Mouse (Mus musculus) cerebellum, adult 2 months (tissue): ENCODE results near the gene Rab3a. TPM values are rescaled to one million over a fixed set of nuclear protein-coding genes. Genes with fewer than 3 reads are reported as not detected.

Experiments
- DNase-seq, 2 experiments: peaks; one replicate each; pipeline ENCODE4 v3.0.0; 2021
- H3K27ac ChIP-seq: fragments of 200-500 bp; 2 replicates; pipeline ENCODE4 v1.5.1; 2012; ENCODE audit warnings: low read length, control low read depth, inconsistent platforms; ENCODE audit not compliant: insufficient read depth
- H3K27me3 ChIP-seq: fragments of 200-500 bp; 2 replicates; pipeline ENCODE4 v1.6.1; 2012; ENCODE audit warnings: inconsistent platforms, mild to moderate bottlenecking, low read length, moderate library complexity; ENCODE audit not compliant: control insufficient read depth, insufficient read depth
- H3K4me1 ChIP-seq: fragments of 200-500 bp; 2 replicates; pipeline ENCODE4 v1.6.1; 2011; ENCODE audit warnings: low read length; ENCODE audit not compliant: control insufficient read depth, insufficient read depth
- H3K4me3 ChIP-seq: fragments of 200-500 bp; replicated peaks from 2 replicates; pipeline ENCODE3; 2011; ENCODE audit warnings: mild to moderate bottlenecking, low read depth, low read length, control low read depth; ENCODE audit not compliant: insufficient read depth
- CTCF ChIP-seq: fragments of 200-500 bp; IDR thresholded peaks from 2 replicates; pipeline ENCODE4 v1.5.1; 2011; ENCODE audit warnings: low read depth, mild to moderate bottlenecking, control low read depth, low read length, moderate library complexity, borderline replicate concordance; ENCODE audit not compliant: insufficient read depth
- POLR2A ChIP-seq: fragments of 200-500 bp; IDR thresholded peaks from 2 replicates; pipeline ENCODE4 v1.6.1; 2011; ENCODE audit warnings: low read length, control low read depth, borderline replicate concordance; ENCODE audit not compliant: insufficient read depth
- WGBS: fragments of 180-500 bp; shearing (Covaris S2); methylation state at CpG from one replicate; pipeline ENCODE4 v1.1.7; 2018; 5-methylcytosine and 5-hydroxymethylcytosine counted together
- polyA plus RNA-seq: library from polyadenylated mRNA; depleted of rRNA; stranded (reverse); fragments of >200 nt; gene quantifications from 2 replicates; pipeline ENCODE4 v1.2.3, GENCODE M21; 2012

The Rab3a gene
- polyA plus RNA-seq, 1 experiment: 1,156 TPM

DNA sequence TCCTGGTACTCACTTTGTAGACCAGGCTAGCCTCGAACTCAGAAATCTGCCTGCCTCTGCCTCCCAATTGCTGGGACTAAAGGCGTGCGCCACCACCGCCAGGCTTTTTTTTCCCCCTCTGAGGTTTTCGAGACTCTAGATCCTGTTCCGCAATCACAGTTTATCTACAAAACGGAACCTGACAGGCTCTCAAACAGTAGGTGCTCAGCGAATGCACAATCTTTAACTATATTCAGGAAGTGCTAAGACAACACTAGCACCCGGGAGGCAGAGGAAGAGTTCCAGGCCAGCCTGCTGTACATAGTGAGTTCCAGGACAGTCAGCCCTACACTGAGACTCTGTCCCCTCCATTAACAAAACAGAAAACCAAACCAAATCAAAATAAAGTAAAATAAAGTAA, 10.8 kb downstream of the Rab3a start:
- no peaks in the 10 kb centered on the region for H3K27me3 ChIP-seq
- H3K4me3 ChIP-seq: no peak overlapping the region
- 87% methylated on average over 9 of the region's 9 CpGs for WGBS
- TF ChIP-seq CTCF (no peak), POLR2A (no peak)
- H3K4me1 ChIP-seq: peaks cover 15% of the 10 kb centered on the region
- H3K27ac ChIP-seq: no peak overlapping the region
- DNase-seq: no peak

DNA sequence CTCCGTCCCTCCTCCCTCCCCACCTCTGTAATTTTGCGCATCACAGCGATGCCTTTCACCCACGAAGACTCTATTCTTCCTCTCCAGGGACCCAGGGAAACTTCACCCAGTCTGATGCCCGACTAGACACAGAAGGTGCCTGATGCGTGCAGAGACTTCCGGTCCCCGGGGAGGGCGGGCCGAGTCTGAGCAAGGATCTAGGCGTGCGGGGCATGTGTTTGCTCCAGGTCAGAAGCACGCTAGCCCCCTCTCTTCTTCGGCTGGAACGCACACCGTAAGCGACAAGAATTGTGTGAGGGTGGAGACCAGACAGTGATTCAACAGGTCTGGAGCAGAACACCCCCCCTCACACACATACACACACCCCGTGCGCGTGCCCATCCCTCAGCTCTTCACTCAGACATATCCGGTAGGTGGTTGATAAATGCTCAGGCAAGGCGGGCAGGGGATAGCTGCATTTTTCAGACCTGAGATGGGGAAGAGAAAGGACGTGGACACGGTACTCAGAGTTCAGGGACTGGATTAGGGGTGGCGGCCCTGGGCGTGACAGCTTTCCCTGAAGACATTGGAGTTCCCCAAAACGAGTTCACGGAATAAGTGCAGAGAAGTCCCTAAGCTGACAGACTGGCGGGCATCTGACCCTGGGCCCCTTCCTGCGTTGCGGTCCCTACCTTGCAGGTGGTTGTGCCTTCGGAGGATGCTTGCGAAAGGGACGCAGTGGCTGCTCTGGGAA, 11.5 kb downstream of the Rab3a start:
- Histone ChIP-seq H3K27me3 (no peaks in the 10 kb centered on the region), H3K27ac (no peak overlapping the region)
- 11% methylated on average over 34 of the region's 34 CpGs for WGBS

DNA sequence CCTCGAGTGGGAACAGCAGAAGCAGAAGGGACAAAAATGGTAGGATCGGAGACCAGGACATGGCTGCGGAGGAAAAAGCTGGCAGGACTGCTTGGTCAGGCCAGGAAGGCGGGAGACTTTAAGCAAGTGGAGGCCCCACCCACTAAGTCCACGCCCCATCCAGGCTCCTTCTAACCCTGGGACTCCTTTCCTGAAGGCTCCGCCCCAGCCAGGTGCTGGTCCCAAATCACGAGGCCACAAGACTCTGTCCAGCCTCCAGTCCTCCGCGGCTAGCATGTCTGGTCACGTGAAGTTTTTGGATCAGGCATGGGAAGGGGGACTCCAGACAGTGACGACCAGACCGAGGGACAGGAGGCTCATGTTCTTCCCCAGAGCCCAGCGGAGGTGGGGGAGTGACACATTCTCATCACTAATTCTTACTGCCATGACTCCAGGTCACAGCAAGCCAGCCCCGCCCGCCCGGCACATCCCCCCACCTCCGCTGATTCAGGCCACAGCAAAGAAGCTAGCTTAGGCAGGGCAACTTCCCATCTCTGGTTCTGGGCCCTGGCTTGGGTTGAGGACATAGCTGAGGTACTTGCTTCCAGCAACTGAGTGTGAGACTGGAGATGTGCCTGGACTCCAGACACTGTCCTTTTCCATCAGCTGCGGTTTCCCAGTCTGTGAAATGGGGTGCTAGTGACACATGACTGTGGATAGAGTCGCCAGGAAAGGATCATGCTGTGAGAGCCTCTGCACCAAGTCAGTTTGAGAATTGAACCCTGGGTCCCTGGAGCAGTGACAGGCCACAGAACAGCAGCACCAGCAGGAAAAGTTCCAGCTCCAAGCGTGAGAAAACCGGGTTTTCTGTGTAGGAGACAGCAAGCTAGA, 12.3 kb downstream of the Rab3a start:
- DNase-seq: peak; percentile 58 to 66
- WGBS: 10% methylated on average over 21 of the region's 21 CpGs

More for the DNA sequence above, 11.5 kb downstream of the Rab3a start:
- no peak for TF ChIP-seq CTCF
- TF ChIP-seq POLR2A: no peak
- Histone ChIP-seq H3K4me3 (peak overlapping the region; percentile 35), H3K4me1 (peaks cover 15% of the 10 kb centered on the region)
- DNase-seq: no peak

DNA sequence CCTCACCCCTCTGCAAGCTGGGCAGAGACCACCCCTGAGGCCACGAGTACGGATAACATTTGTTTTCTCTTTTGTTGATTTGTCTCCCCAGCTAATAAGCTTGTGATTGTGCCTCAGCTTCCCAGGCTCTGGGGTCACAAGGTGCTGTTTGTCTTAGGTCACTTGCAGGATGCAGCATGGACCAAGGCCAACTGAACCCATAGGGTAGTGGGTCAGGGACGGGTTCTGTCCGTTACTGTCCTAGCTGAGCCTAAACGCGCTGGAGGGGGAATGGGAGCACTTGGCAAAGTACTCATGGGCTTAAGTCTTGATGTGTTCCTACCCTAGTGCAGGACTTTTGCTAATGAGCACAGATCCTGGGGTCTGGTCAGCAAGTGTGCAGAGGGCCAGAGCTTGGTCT, 13.0 kb downstream of the Rab3a start:
- Histone ChIP-seq H3K27me3 (no peaks in the 10 kb centered on the region), H3K27ac (no peak overlapping the region), H3K4me3 (no peak overlapping the region), H3K4me1 (peaks cover 27% of the 10 kb centered on the region)
- peak in 1 of 2 experiments; percentile 24 for DNase-seq
- WGBS: 70% methylated on average over 6 of the region's 6 CpGs
- no peak for TF ChIP-seq CTCF
- TF ChIP-seq POLR2A: no peak

More for the DNA sequence above, 12.3 kb downstream of the Rab3a start:
- Histone ChIP-seq H3K4me1 (peaks cover 20% of the 10 kb centered on the region), H3K27ac (no peak overlapping the region), H3K4me3 (peak overlapping the region; percentile 35), H3K27me3 (no peaks in the 10 kb centered on the region)
- no peak for TF ChIP-seq CTCF
- peak; percentile 11; the same call in 1 of the 2 replicates for TF ChIP-seq POLR2A

DNA sequence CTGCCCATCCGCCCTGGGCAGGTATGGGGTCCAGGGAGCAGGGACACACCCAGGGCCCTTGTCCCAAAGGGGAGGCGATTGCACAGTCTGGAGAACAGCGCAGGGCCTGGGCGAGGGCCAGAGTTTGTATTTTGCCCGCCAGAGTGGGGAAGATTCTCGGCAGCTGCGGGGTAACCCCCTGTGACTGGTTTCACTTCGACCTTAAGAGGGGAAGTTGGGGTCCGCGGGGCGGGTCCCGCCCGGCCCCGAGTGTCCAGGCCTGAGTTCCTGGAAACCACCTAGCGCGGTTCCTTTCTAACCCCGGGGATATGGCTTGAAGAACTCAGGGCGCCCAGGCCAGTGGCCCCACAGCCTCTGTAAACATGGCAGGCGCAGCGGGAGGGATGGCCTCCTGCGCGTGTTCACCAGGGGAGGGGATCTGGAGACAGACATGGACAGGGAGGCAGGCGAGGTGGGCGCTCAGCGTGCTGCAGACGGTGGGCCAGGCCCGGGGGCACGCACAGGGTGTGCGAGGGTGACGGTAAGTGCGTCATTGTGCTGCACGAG, 13.8 kb downstream of the Rab3a start:
- Histone ChIP-seq H3K27me3 (no peaks in the 10 kb centered on the region), H3K4me3 (no peak overlapping the region), H3K27ac (no peak overlapping the region), H3K4me1 (peaks cover 35% of the 10 kb centered on the region)
- WGBS: 91% methylated on average over 32 of the region's 32 CpGs
- DNase-seq: peak in 1 of 2 experiments; percentile 28
- TF ChIP-seq POLR2A: no peak
- TF ChIP-seq CTCF: no peak

DNA sequence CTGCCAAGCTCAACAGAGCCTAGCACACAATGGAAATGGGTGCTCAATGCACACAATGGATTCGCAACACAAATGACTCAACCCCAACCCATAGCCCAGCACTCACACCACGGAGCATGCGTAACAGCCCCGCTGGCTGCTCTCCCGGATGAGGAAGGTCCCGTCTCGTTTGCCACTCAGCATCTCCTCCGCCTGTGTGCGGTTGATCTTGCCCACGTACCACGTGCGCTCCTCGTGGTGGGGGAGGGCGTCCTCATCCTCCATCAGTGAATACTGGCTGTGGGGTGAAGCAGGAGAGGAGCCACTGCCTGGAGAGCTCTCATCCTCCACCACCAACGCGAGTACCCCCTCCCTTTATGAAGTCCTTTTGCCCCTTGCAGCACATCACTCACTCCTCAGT, 14.5 kb downstream of the Rab3a start:
- Histone ChIP-seq H3K27ac (no peak overlapping the region), H3K4me1 (peaks cover 38% of the 10 kb centered on the region), H3K27me3 (no peaks in the 10 kb centered on the region), H3K4me3 (no peak overlapping the region)
- WGBS: 82% methylated on average over 16 of the region's 16 CpGs
- peak in 1 of 2 experiments; percentile 37 for DNase-seq
- TF ChIP-seq CTCF (no peak), POLR2A (no peak)

DNA sequence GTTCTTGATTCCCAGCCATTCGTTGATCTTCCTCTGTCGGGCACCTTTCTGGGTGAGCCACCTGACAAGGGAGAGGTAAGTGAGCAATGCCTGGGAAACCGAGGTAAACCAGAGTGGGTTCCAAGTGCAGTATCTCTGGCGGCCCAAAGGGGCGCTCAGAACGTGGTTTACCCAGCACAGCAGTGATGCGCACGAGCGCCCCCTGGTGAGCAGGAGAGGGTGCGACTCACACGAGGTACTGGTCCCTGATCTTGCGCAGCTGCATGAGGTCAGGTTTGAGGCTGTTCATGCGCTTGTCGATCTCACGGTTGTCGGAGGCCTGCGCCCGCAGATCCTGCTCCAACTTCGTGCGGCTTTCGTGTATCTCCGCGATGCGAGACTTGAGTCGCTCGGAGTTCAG, 14.9 kb downstream of the Rab3a start:
- Histone ChIP-seq H3K27ac (no peak overlapping the region), H3K4me1 (peaks cover 42% of the 10 kb centered on the region), H3K4me3 (no peak overlapping the region), H3K27me3 (no peaks in the 10 kb centered on the region)
- DNase-seq: peak; percentile 91 to 94
- TF ChIP-seq CTCF: peak; percentile 100
- no peak for TF ChIP-seq POLR2A
- 19% methylated on average over 26 of the region's 26 CpGs for WGBS
